Mouse (Mus musculus) forebrain, embryonic 16.5 days (tissue): Measurements from ENCODE around the gene Lpar1. TPM values are rescaled to one million over a fixed set of nuclear protein-coding genes. Genes with fewer than 3 reads are reported as not detected.
A peak's percentile ranks its signal among the peaks of the same experiment; 100 is the strongest.

Experiments used
- ATAC-seq: fragments of 200-750 bp; cut with Nextera tagmentation; 2 replicates; pipeline ENCODE4 v1.8.0; 2017; ENCODE audit warnings: mild to moderate bottlenecking, moderate library complexity
- H3K27ac ChIP-seq: fragments of 300-500 bp; sonication (generic); 2 replicates; pipeline ENCODE4 v1.5.1; 2014; ENCODE audit warnings: low read length, control low read depth
- H3K27me3 ChIP-seq: fragments of 300-500 bp; sonication (generic); replicated peaks from 2 replicates; pipeline ENCODE4 v1.6.1; 2014; ENCODE audit warnings: low read length; ENCODE audit not compliant: control insufficient read depth, insufficient read depth
- H3K36me3 ChIP-seq: fragments of 300-500 bp; sonication (generic); 2 replicates; pipeline ENCODE4 v1.6.1; 2014; ENCODE audit not compliant: control insufficient read depth, insufficient read depth
- H3K4me1 ChIP-seq: fragments of 300-500 bp; sonication (generic); replicated peaks from 2 replicates; pipeline ENCODE4 v1.6.1; 2014; ENCODE audit warnings: low read length; ENCODE audit not compliant: control insufficient read depth, insufficient read depth
- H3K4me2 ChIP-seq: fragments of 300-500 bp; sonication (generic); 2 replicates; pipeline ENCODE4 v1.6.1; 2014; ENCODE audit warnings: mild to moderate bottlenecking, low read length, control low read depth
- H3K4me3 ChIP-seq: fragments of 300-500 bp; sonication (generic); replicated peaks from 2 replicates; pipeline ENCODE4 v1.5.1; 2014; ENCODE audit warnings: mild to moderate bottlenecking, low read length, control low read depth
- H3K9ac ChIP-seq: fragments of 300-500 bp; sonication (generic); replicated peaks from 2 replicates; pipeline ENCODE4 v1.6.1; 2014; ENCODE audit warnings: low read depth, low read length, control low read depth
- H3K9me3 ChIP-seq: fragments of 300-500 bp; sonication (generic); 2 replicates; pipeline ENCODE4 v1.6.1; 2016; ENCODE audit warnings: low read length; ENCODE audit not compliant: control insufficient read depth
- WGBS: fragments of 180-500 bp; shearing (Covaris S2); extraction: QIAGEN DNeasy Blood & Tissue Kit; methylation state at CpG from one replicate; pipeline ENCODE4 v1.1.7; 2014; 5-methylcytosine and 5-hydroxymethylcytosine counted together
- microRNA-seq: library from miRNA; unstranded; fragments of <30 nt; microRNA quantifications from one replicate; pipeline ENCODE4, GENCODE M21; 2017
- polyA plus RNA-seq: library from polyadenylated mRNA; unstranded; fragments of >200 nt; fragmentation: Nextera tagmentation; extraction: Ambion mirVana; gene quantifications from 2 replicates; pipeline ENCODE4 v1.2.1, GENCODE M21; 2015

Gene Lpar1
- polyA plus RNA-seq, 1 experiment from 2014 or later, result 28.7 TPM

DNA sequence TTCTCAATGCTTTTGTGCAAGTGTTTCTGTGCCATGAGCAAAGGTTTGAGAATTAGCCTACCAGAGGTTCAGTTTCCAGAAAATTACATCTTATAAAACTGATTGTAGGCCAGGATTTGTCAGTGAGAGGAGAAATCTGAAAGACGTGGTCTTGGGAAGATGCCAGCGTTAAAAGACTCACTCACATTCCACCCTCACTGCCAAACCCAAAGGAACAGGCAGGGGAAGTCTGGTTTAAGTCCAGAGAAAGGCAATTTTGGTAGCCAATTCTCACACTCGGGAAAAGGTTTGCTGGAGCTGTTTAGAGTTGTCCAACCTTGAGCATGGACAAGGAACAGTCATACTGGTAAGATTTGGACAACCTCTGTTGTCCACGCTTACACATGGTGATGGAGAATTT lies 136.4 kb downstream of the Lpar1 start:
- Histone ChIP-seq H3K9me3 (no peaks in the 10 kb centered on the region; the same call in 1 of the 2 replicates), H3K4me1 (peaks cover 5% of the 10 kb centered on the region; the same call in 1 of the 2 replicates), H3K27ac (no peak overlapping the region), H3K4me2 (no peak overlapping the region), H3K4me3 (no peak overlapping the region), H3K9ac (no peak overlapping the region), H3K27me3 (no peaks in the 10 kb centered on the region), H3K36me3 (no peaks in the 10 kb centered on the region)
- 60% methylated on average over 4 of the region's 4 CpGs for WGBS
- ATAC-seq, result no peak

DNA sequence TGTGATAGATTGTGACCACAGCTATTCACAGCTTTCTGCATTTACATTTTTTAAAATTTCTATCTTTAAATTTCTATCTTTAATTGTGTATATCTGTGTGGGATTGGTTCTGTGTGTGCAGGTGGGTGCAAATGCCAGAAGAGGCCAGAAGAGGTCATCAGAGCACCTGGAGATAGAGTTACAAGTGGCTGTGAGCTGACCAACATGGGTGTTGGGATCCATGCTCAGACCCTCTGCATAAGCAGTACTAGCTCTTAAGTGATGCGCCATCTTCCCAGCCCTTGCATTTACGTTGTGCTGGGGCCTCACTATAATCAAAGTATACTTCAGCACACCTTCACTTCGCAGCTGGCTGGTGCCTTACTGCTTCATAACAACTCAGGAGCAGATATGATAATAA lies 138.2 kb downstream of the Lpar1 start:
- H3K4me2 ChIP-seq, result no peak overlapping the region
- no peak overlapping the region for H3K27ac ChIP-seq
- H3K4me1 ChIP-seq, result peaks cover 5% of the 10 kb centered on the region; the same call in 1 of the 2 replicates
- 92% methylated on average over 3 of the region's 3 CpGs for WGBS
- H3K36me3 ChIP-seq, result no peaks in the 10 kb centered on the region
- no peaks in the 10 kb centered on the region for H3K27me3 ChIP-seq
- H3K4me3 ChIP-seq, result no peak overlapping the region
- no peak overlapping the region for H3K9ac ChIP-seq
- no peak for ATAC-seq
- H3K9me3 ChIP-seq, result no peaks in the 10 kb centered on the region; the same call in 1 of the 2 replicates

DNA sequence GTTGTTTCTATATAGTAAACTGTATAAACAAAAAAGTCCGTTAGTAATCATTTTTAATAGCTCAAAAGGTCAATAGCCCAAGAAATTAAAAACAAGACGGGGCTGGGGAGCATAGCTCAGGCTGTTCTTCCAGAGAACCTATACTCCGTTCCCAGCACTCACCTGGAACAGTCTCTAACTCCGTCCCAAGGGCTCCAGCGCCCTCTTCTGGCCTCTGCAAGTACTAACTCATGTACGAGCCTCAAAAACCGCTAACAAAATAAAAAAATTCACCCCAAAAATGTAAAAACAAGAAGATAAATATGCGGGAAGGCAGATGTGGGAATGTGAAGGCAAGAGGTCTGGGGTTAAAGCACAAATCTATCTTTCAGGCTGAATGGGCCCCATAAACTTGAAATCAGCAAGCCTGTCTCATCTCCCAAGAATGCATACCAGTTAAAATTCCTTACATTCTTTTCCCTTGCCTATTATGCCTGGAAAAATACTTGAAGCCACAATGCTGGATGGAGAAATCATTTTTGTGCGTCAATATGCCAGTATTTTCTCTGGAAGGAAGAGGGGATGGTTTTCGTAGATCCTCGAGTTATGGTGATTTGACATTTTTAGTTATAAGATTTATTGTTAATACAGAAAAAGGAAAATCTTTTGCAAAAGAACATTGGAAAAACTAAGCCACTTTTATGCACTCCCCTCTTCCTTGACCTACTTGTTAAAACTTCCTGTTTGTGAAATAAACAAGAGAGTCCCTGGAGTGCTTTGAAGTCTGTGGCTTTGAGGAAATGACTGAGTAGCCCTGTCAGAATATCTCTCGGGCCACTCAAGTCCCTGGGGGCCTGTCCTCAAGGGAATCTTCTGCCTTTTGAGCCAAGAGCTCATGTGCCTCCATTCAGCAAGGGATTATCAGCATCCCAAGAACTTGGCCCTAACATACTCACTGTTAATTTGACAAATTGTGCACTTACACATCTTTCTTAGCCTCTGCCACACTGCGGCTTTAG lies 140.2 kb downstream of the Lpar1 start:
- H3K36me3 ChIP-seq, result no peaks in the 10 kb centered on the region
- no peak for ATAC-seq
- no peaks in the 10 kb centered on the region; the same call in 1 of the 2 replicates for H3K9me3 ChIP-seq
- no peak overlapping the region for H3K4me3 ChIP-seq
- WGBS, result 83% methylated on average over 13 of the region's 13 CpGs
- no peak overlapping the region for H3K9ac ChIP-seq
- no peaks in the 10 kb centered on the region for H3K27me3 ChIP-seq
- no peak overlapping the region for H3K27ac ChIP-seq
- H3K4me2 ChIP-seq, result no peak overlapping the region
- H3K4me1 ChIP-seq, result peaks cover 5% of the 10 kb centered on the region; the same call in 1 of the 2 replicates

DNA sequence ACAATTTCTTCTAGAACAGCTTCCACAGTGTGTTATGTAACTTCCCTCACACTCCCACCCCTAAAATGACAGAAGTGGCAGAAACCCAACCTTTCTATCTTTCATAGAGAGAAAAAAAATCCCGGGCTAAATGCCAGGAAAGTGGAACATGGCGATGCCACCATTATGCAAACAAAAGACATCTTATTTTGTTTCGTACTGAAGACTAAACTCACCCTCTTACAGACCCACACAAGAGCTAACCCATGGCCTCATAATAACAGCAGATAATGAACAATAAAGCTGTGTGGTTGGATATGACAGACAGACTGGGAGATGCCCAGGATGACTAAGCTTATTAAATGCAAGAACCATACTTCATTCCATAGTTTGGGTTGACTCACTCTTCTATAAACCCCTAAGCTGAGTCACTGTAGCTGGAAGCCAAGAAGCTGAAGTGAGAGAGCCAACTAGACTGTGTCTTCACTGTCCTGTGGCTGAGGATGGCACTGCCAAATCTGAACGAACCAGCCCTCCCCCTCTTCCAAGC lies 151.7 kb downstream of the Lpar1 start:
- H3K9me3 ChIP-seq, result no peaks in the 10 kb centered on the region
- 0 out of 2 replicates have a peak, but pooled peaks have one; percentile 31 for ATAC-seq
- no peak overlapping the region for H3K9ac ChIP-seq
- H3K27me3 ChIP-seq, result no peaks in the 10 kb centered on the region
- H3K36me3 ChIP-seq, result no peaks in the 10 kb centered on the region
- peaks cover 7% of the 10 kb centered on the region; the same call in 1 of the 2 replicates for H3K4me1 ChIP-seq
- no peak overlapping the region for H3K27ac ChIP-seq
- no peak overlapping the region for H3K4me2 ChIP-seq
- WGBS, result 60% methylated on average over 4 of the region's 4 CpGs
- no peak overlapping the region for H3K4me3 ChIP-seq

DNA sequence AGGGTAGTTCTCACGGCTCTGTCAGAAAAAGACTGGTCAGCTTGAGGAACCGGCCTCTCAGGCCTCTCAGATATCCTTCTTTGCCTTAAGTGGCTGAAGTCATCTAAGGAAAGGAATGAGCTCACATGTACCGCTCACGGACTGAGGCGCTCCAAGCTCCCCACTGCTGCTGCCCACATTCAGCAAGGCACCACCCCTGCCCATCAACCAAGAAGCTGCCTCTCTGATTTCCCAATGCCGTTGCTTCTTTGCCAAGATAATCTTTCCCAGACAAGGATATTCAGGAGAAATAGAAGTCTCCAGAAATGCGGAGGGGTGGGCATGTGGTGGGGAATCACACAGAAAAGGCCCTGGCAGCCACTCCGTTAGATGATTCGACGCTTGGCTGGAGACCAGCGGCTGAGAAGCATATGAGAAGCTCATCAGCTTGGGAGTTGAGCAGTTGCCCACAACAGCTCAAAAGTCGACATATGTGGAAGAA lies 152.8 kb downstream of the Lpar1 start:
- peaks cover 7% of the 10 kb centered on the region; the same call in 1 of the 2 replicates for H3K4me1 ChIP-seq
- no peak overlapping the region for H3K9ac ChIP-seq
- WGBS, result 70% methylated on average over 12 of the region's 12 CpGs
- H3K4me2 ChIP-seq, result no peak overlapping the region
- H3K9me3 ChIP-seq, result no peaks in the 10 kb centered on the region
- peak; percentile 93 for ATAC-seq
- no peak overlapping the region for H3K4me3 ChIP-seq
- H3K27me3 ChIP-seq, result no peaks in the 10 kb centered on the region
- no peaks in the 10 kb centered on the region for H3K36me3 ChIP-seq
- no peak overlapping the region for H3K27ac ChIP-seq

Small RNAs within 50 kb of the gene (microRNA-seq; reads per million reads assigned to microRNA genes)
- not detected for gene Mir3095

Other genes with a start within 250 kb of the Lpar1 start
- gene Olfr267, start 233.8 kb upstream of the Lpar1 start, polyA plus RNA-seq, result 0.08 TPM in 1 of 2 replicates, not detected in the other